Mouse (Mus musculus): ENCODE results near the gene Ints5. TPM values are rescaled to one million over a fixed set of nuclear protein-coding genes. Genes with fewer than 3 reads are reported as not detected.
"Not testable (repeated sequence)": the region's sequence is repeated elsewhere in the genome, so short reads cannot be mapped to it uniquely, and the experiment has no call there.

Ints5 gene
- 10 to 100 TPM; 24.0 to 26.1 (median 24.4) TPM for total RNA-seq (2022)

DNA sequence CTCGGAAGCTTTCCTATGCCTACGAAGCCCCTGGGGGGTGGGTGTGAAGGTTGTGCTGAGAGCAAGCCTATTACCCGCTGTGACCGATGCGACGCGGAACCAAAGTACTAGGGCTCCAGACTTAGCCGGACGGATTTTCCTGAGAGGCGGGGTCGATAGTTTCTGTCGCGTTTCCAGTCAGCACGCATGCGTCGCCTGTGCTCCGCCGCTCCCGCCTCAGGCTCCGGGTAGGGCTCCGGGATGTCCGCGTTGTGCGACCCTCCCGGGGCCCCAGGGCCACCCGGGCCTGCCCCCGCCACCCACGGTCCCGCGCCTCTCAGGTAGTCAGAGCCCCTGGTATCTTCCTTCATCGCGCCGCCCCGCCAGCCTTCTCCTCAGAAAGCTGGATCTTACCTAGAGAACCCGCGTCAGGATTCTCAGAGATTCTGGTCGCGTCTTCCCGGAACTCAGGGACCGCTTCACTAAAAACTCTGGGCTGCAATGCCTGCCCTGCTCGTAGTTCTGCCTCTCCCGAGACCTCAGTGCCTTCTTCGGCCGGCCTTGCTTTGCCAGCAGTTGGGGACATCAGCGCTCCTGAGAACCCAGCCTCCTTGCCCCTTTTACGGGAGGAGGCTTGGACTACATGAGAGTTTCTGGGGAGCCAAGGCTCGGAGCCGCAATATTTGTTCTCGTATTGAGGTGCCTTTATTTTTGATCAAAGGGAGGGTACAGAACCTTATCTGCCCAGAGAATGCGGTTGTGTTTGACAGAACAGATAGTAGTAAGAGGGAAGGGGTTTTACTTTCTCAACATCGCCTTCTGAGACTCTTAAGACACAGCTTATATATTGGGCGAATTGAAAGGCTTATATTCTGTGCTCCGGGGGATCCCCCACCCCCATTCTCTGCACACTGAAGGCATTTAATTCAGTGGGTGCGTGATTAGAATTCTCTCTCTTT, at the start of gene Ints5:
TSS of gene Ints5 (plus strand) at position 177 of the 938 bp plus-strand sequence.
- DNase-seq (ENCODE audit: low spot score in 2 of 2): peak; percentile 74 to 86

DNA sequence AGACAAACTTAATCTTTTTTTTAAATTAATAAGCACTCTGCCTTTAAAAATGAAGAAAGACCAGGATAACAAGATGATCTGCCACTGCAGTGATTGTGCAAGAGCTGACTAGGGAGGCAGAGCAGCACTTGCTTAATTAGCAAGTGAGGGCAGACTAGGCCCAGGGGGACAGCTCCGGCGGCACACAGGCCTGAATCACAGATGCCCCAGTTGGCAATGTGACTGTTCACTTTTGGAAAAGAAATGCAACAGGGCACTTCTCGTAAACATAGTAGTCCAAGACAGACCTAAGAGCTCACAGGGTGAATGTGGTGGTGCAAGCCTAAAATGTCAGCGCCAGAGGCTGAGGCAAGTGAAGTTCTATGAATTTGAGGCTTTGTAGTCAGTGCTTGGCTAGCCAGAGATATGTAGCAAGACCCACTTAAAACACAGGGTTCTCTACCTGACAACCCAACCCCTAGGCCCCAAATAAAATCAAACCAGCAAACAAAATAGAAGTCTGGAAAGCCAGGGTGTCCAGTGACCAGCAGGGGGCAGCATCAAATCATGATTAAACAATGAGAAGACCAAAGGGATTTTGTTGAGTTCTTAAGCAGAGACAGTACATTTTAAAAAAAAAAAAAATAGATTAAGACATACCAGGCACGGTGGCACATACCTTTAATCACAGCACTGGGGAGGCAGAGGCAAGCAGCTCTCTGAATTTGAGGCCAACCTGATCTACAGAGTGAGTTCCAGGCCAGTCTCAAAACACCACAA, 48.3 kb upstream of the Ints5 start:
- DNase-seq (ENCODE audit: low spot score in 2 of 2): peak in 1 of 2 experiments; percentile 80

DNA sequence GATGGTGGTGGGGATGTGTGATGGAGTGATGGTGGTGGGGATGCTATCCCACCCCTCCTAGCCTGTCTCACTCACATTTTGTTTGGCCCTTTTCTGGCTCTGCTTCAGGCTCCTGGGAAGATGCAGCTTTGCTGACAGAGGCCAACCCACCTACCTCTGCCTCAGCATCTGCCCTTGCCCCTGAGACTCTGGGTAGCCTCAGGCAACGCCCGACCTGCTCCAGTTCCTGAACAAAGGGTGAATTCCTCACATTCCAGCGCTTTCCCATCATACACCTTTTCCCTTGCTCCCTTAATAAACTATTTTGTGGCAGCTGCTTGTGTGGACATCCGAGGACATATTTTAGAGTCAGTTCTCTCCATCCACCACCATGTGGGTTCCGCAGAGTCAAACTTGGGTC, 44.4 kb upstream of the Ints5 start:
- DNase-seq (ENCODE audit: low spot score in 2 of 2): no peak

DNA sequence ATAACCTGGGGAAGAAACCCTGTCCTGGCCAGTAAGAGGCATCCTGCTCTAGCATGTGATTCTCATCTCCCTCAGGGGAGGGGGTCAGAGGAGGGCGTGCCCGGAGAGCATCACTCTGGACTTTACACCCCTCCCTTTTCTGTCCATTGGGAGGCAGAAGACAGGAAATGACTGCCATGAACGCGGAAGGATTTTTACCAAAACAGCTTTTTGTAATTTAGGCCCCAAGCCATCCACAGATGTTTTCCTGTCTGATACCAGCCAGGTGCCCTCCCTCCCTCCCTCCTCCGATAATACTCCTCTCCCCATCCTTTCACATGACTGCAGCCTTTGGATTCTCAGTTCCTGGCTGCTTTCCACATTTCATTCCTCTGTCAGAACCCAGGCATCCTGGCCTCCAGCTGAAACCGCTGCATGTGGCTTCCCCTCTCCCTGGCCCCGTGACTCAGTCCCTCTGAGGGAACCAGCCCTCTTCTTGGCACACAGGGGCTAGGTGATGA, 42.4 kb upstream of the Ints5 start, which contains the start of gene Lrrn4cl:
TSS of gene Lrrn4cl (plus strand) at position 367 of the 500 bp plus-strand sequence.
- DNase-seq (ENCODE audit: low spot score in 2 of 2): no peak

DNA sequence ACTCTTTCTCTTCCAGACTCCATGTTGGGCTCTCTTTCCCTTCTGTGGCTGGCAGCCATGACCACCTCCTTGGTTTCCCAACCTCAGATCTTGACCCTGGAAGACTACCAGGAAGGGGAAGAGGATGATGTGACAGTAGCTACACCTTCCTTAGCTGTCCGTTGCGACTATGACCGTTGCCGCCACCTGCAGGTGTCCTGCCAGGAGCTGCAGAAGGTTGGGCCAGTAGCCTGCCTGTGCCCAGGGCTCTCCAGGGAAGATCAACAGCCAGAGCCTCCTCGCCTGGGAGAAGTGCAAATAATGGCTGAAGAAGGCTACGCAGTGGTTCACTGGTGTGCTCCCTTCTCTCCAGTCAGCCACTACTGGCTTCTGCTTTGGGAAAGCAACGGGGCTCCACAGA, 41.2 kb upstream of the Ints5 start:
- DNase-seq (ENCODE audit: low spot score in 2 of 2): no peak

DNA sequence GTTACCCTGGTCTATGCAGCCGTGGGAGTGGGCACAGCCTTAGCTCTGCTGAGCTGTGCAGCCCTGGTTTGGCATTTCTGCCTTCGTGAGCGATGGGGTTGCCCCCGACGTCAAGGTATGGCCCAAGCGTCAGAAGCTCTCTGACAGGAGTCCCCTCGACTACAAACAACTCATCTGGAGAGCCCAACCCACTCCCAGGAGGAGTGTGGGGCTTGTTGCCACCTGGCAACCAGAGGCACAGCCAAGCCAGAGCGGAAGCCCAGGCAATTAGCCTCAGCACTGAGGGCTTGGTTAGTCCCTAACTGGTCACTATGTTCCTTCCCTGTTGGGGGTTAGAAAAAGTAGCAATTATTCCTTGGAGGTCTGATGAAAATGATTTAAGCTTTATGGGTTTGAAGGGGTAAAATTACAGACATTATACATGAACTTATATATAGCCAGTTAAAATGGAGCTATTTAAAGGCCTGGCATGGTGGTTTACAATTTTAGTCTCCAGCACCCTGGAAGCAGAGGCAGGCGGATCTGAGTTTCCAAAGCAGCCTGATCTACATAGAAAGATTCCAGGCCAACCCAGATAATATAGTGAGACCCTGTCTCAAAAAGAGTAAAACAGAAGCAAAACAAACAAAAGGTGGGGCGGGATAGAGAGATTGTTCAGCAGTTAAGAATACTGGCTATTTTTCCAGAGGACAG, 40.4 kb upstream of the Ints5 start:
- DNase-seq (ENCODE audit: low spot score in 2 of 2): no peak

DNA sequence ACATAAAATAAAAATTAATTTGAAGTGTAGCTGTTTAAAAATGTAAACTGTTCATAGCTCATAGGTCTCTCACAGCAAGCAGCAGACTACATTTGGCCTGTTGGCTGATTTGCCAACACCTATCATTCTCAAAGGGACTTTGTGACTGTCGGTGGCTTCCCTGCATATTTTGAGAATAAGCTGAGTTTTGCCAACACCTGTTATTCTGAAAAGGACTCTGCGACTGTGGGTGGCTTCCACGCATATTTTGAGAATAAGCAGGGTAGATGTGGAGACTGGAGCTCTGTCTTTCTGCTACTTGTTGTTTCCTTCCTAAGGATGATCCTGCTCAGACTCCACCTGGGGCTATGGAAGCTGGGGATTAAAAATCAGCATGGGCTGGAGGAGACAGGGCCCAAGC, 39.7 kb upstream of the Ints5 start:
- no peak for DNase-seq (ENCODE audit: low spot score in 2 of 2)

DNA sequence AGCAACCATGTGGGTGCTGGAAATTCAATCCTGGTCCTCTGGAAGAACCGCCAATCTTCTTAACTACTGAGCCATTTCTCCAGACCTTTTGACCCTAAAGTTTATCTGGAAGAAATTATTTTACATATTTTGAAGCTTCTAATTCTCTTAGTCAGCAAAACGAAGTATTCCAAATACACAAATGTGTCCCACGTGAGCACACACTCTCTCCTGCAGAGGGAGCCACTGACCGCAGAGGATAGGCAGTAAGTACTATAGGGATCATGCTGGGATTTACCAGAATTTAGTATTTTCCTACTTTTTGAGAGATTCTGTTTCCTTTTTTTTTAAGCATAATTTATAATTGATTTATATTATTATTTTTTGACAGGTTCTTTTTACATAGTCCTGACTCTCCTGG, 35.1 kb upstream of the Ints5 start:
- no peak for DNase-seq (ENCODE audit: low spot score in 2 of 2)

DNA sequence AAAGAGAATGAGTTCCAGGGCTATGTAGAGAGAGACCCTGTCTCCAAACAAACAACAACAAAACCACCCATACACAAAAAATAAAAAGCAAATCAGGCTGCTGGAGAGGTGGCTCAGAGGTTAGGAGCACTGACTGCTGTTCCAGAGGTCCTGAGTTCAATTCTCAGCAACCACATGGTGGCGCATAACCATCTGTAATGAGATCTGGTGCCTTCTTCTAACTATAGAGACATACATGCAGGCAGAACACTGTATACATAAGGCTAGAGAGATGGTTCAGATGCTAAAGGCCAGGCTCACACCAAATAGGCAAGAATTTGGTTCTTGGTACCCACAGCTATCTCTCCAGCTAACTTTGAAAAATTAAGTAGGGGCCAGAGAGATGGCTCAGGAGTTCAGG, 33.8 kb upstream of the Ints5 start:
- no peak for DNase-seq (ENCODE audit: low spot score in 2 of 2)

DNA sequence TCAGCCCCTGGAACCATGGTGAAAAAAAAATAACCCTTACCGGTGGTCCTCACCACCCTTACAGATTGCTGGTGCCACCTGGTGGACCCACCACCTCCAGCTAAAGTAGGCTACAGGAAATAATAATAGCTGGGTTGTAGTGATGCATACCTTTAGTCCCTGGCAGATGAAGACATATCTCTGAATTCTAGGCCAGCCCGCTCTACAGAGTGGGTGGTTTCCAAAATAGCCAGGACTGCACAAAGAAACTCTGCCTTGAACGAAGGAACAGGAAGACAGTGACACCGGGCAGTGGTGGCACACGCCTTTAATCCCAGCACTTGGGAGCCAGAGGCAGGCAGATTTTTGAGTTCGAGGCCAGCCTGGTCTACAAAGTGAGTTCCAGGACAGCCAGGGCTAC, 28.5 kb upstream of the Ints5 start:
- DNase-seq (ENCODE audit: low spot score in 2 of 2): no peak

DNA sequence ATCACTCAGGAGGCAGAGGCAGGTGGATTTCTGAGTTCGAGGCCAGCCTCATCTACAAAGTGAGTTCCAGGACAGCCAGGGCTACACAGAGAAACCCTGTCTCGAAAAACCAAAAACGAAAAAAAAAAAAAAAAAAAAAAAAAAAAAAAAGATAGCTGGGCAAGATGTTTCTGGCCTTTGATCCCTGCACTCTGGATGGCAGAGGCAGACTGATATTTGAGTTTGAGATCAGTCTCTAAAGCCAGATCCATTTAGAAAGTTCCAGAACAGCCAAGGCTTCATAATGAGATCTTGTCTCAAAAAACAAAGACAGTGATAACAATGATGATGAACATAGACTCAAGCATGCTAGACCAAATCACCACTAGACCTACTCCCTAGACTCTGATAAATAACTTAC, 22.4 kb upstream of the Ints5 start:
- DNase-seq (ENCODE audit: low spot score in 2 of 2): not testable (repeated sequence)

DNA sequence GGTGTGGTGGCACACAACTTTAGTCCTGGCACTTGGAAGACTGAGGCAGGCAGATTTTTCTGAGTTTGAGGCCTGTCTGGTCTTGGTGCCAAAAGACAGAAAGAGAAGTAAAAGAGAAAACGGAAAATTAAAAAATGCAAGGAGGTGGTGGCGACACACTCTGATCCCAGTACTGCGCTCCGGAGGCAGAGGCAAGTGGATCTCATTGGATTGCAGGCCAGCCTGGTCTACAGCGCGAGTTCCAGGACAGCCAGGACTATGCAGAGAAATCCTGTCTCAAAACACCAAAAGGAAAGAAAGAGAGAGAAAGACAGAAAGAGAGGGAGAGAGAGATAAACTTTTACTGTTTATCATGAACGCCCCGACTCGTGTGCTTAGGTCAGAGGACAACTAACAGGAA, 22.0 kb upstream of the Ints5 start:
- no peak for DNase-seq (ENCODE audit: low spot score in 2 of 2)

DNA sequence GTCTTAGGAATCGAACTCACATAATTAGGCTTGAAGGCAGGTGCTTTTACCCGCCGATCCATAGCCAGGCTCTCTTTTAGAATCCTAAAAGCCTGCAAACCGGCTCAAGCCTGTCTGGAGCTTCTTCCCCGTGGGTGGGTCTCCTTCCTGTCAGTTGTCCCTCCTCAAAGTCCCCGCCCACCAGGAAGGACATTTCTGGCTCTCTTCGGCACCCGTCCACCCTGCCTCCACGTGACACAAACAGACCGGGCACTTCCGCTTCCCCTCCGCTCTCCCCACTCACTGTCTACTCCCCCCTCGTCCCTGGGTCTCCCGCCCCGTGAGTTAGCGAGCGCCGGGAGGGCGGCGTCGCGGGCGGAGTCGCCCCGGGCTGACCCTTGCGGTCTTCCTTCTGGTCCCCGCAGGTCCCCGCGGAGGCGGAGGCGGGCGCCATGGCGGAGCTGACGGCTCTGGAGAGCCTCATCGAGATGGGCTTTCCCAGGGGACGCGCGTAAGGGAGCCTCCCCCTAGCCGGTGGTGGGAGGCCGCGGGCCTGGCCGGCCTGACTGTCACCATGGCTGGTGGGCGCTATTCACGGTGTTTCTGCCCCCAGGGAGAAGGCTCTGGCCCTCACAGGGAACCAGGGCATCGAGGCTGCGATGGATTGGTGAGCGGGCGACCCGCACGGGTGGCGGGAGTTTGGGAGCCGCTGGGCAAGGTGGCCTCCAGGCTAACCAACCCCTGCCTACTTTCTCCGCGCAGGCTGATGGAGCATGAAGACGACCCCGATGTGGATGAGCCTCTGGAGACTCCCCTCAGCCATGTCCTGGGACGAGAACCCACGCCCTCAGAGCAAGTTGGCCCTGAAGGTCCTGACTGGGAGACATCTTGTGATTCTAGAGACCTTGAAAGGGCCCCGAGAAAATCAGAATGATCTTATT, 21.3 kb upstream of the Ints5 start, which contains the start of gene Ubxn1:
TSS of gene Ubxn1 (plus strand) at position 230 of the 920 bp plus-strand sequence.
- peak; percentile 98 for DNase-seq (ENCODE audit: low spot score in 2 of 2)

DNA sequence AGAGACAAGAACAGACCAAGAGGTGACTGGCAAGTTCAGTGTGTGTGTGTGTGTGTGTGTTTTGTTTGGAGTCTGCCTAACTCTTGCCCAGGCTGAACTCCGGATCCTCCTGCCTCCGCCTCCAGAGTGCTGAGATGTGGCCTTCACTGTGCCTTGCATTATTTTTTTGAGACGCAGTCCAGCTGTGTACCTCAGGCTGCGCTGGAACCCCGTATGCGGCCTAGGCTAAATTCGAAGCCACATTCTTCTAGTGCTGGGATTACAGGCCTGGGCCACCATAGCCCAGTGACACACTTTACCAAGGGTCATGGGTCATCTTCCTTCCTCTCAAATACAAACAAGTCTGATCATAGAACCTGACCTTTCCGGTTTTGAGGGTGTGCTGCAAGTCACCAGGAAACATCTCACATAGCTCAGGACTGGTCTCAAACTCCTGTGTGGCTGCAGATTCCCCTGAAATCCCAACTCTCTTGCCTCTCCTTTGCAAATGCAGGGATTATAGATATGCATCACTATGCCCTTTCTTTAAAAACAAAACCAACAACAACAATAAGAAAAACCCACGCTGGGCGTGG, 20.5 kb upstream of the Ints5 start:
- DNase-seq (ENCODE audit: low spot score in 2 of 2): no peak

DNA sequence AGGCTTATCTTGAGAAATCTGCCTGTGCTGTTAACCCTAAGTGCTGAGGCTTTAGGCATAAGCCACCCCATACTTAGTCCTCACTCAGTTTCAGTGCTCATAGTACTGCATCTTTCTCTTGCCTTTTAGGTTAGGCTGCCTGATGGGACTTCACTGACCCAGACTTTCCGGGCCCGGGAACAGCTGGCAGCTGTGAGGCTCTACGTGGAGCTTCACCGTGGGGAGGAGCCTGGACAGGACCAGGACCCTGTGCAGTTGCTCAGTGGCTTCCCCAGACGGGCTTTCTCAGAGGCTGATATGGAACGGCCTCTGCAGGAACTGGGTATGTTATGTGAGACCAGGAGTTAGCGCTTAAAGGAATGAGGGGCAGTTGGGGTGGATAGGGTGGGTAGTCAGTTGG, 17.8 kb upstream of the Ints5 start:
- DNase-seq (ENCODE audit: low spot score in 2 of 2): no peak

DNA sequence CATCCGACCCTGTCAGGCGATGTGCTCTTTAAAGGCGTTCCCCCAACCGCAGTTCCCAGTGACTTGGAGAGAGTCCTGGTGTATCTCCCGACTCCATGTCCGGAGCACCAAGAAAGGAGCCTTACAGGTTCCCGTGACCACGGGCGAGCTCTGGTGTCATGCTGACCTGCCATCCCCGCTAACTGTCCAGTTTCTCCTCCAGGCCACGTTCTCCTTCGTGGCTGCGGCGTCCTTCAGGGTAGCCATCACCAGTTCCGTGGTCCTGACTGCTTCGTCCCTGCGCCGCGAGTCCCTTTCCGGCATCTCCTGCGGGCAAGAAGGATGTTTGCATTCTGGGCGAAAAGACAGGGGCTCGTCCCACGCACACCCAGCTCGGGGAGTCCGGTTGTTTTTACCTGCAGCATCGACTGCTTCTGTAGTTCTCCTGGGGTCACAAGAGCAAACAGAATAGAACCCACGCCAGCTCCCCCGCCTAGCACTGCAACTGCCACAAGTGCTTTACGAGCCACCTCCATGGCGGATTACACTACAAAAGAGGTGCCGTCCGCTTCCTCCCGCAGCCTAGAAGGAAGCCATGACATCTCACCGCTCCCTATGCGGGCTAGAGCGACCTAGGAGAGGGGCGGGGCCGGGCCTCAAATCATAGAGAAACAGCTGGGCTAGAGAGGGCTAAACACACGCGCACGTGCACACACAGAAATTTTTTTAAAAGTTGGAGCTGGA, 12.3 kb upstream of the Ints5 start, which contains the start of gene Uqcc3:
TSS of gene Uqcc3 (minus strand) at position 613 of the 723 bp plus-strand sequence.
- peak; percentile 86 to 87 for DNase-seq (ENCODE audit: low spot score in 2 of 2)

DNA sequence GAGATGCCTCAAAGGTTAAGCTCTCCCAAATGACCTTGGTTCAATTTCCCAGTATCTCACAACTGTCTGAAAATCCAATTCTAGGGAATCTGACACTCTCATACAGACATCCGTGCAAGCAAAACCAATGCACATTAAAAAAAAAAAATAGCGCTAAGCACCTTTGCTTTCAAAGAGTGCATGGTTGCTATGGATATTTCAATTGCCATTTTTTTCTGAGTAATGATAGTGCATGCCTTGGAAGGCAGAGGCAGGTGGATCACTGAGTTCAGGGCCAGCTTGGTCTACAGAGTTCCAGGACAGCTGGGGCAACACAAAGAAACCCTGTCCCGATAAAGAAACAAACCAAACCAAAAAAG, 11.8 kb upstream of the Ints5 start:
- DNase-seq (ENCODE audit: low spot score in 2 of 2): no peak

DNA sequence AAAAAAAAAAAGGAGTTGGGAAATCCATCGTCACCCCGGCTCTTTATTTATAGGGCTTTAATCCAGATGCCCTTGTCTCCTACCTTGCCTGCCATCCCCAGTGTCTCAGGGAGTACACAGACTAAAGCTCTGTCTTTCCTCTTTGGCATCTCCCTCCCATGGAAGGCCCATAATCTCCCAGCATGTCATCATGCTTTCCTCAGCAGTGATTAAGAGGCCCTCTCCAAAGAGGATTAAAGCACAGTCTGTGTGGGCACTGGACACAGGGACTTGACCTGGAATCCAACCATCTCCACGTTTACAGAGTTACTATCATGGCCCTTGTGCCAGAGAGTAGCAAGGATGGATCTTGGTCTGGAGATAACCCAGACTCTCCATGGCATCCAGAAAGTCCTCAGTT, 9.2 kb upstream of the Ints5 start, which contains the start of the genes Lbhd1 and Gm49403:
TSS of gene Lbhd1 (plus strand) at position 117 of the 400 bp plus-strand sequence.
TSS of gene Gm49403 (plus strand) at position 315 of the 400 bp plus-strand sequence.
- no peak for DNase-seq (ENCODE audit: low spot score in 2 of 2)

DNA sequence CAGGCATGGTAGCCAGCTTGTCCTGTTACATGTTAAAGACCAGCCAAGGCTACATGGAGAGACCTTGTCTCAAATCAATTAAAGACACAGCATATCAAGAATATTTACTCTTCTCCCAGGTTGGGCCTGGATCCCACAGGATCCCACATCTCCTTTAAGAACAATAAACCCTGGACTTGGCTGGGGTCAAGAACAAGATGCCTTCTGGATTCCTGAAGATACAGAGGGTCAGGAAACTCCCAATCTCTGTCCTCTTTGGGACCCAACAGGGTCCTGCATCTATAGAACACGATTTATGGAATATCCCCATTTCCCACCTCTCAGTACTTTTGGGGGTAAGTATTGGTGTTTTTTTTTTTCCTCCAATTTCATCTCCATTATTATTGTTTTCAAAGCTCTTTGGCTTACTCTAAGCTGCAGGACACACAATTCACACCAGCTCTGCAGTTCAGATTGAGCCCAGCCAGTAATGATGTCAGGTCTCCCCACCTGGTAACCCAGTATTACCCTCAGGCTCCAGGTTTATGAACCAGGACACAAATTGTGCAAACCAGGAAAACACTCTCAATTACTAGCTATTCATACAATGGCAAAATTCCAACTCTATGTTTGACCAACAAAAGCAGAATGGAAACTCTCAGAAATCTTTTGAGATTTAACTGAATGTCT, 5.8 kb upstream of the Ints5 start:
- DNase-seq (ENCODE audit: low spot score in 2 of 2): no peak

All from layer of hippocampus, adult 8-10 months (tissue).